Mouse (Mus musculus): ENCODE data around the gene Cep83. TPM values are rescaled to one million over a fixed set of nuclear protein-coding genes. Genes with fewer than 3 reads are reported as not detected.

Gene Cep83
- total and polyA plus RNA-seq, 3 experiments: 5.3 to 21.2 (median 18.8) TPM

- Histone ChIP-seq H3K4me1 (ENCODE audit: control insufficient read depth, insufficient read depth, low read length) (no peaks in the 10 kb centered on the region), H3K4me3 (no peak overlapping the region), H3K79me2 (replicated peaks; ENCODE audit: control insufficient read depth, insufficient read depth, low read length) (no peaks in the 10 kb centered on the region), H3K36me3 (ENCODE audit: control insufficient read depth, insufficient read depth, low read length) (no peaks in the 10 kb centered on the region), H3K27me3 (ENCODE audit: control insufficient read depth, insufficient read depth, low read length) (no peaks in the 10 kb centered on the region), H3K27ac (no peak overlapping the region), H3K9ac (ENCODE audit: low read depth, low read length) (no peak overlapping the region)
- WGBS: 70% methylated on average over 11 of the region's 11 CpGs
- DNase-seq: no peak
- TF ChIP-seq POLR2A (IDR thresholded peaks at IDR 0.05; ENCODE audit: insufficient read depth, low read depth, low read length): no peak
- no peak for TF ChIP-seq CTCF (IDR thresholded peaks at IDR 0.05)
- intact Hi-C loops (cut with DNase I): loop anchor here (10.0 kb wide), 1 partner anchor 121 kb away; the partner anchor contains the start of gene Plxnc1
Observed at GRCm38 (mm10) chr10:94823971-94824760, 135.7 kb downstream of the Cep83 start.

GRCm38 (mm10) chr10:94825951-94826350, 137.5 kb downstream of the Cep83 start:
- intact Hi-C loops (cut with DNase I): loop anchor here (10.0 kb wide), 1 partner anchor 119 kb away; the partner anchor contains the start of gene Plxnc1
- Histone ChIP-seq H3K27ac (no peak overlapping the region), H3K9ac (ENCODE audit: low read depth, low read length) (no peak overlapping the region), H3K4me3 (no peak overlapping the region), H3K4me1 (ENCODE audit: control insufficient read depth, insufficient read depth, low read length) (no peaks in the 10 kb centered on the region), H3K27me3 (ENCODE audit: control insufficient read depth, insufficient read depth, low read length) (no peaks in the 10 kb centered on the region), H3K36me3 (ENCODE audit: control insufficient read depth, insufficient read depth, low read length) (no peaks in the 10 kb centered on the region), H3K79me2 (replicated peaks; ENCODE audit: control insufficient read depth, insufficient read depth, low read length) (no peaks in the 10 kb centered on the region)
- 89% methylated on average over 2 of the region's 2 CpGs for WGBS
- no peak for TF ChIP-seq EP300 (IDR thresholded peaks at IDR 0.05; ENCODE audit: insufficient read depth, low read depth, low read length)
- TF ChIP-seq POLR2A (IDR thresholded peaks at IDR 0.05; ENCODE audit: insufficient read depth, low read depth, low read length): no peak
- no peak for TF ChIP-seq CTCF (IDR thresholded peaks at IDR 0.05)
- DNase-seq: no peak

GRCm38 (mm10) chr10:94826436-94826835, 138.0 kb downstream of the Cep83 start:
- Histone ChIP-seq H3K4me1 (ENCODE audit: control insufficient read depth, insufficient read depth, low read length) (no peaks in the 10 kb centered on the region), H3K36me3 (ENCODE audit: control insufficient read depth, insufficient read depth, low read length) (no peaks in the 10 kb centered on the region), H3K4me3 (no peak overlapping the region), H3K27me3 (ENCODE audit: control insufficient read depth, insufficient read depth, low read length) (no peaks in the 10 kb centered on the region), H3K79me2 (replicated peaks; ENCODE audit: control insufficient read depth, insufficient read depth, low read length) (no peaks in the 10 kb centered on the region), H3K27ac (no peak overlapping the region), H3K9ac (ENCODE audit: low read depth, low read length) (no peak overlapping the region)
- TF ChIP-seq CTCF (IDR thresholded peaks at IDR 0.05) (no peak), EP300 (IDR thresholded peaks at IDR 0.05; ENCODE audit: insufficient read depth, low read depth, low read length) (no peak), POLR2A (IDR thresholded peaks at IDR 0.05; ENCODE audit: insufficient read depth, low read depth, low read length) (no peak)
- WGBS: 82% methylated on average over 12 of the region's 12 CpGs
- no peak for DNase-seq
- intact Hi-C loops (cut with DNase I): loop anchor here (10.0 kb wide), 1 partner anchor 118 kb away; the partner anchor contains the start of gene Plxnc1

- H3K9ac ChIP-seq (ENCODE audit: low read depth, low read length): no peak overlapping the region
- H3K36me3 ChIP-seq (ENCODE audit: control insufficient read depth, insufficient read depth, low read length): no peaks in the 10 kb centered on the region
- no peaks in the 10 kb centered on the region for H3K4me1 ChIP-seq (ENCODE audit: control insufficient read depth, insufficient read depth, low read length)
- H3K79me2 ChIP-seq (replicated peaks; ENCODE audit: control insufficient read depth, insufficient read depth, low read length): no peaks in the 10 kb centered on the region
- TF ChIP-seq CTCF (IDR thresholded peaks at IDR 0.05): no peak
- TF ChIP-seq POLR2A (IDR thresholded peaks at IDR 0.05; ENCODE audit: insufficient read depth, low read depth, low read length): no peak
- TF ChIP-seq EP300 (IDR thresholded peaks at IDR 0.05; ENCODE audit: insufficient read depth, low read depth, low read length): no peak
- intact Hi-C loops (cut with DNase I): loop anchor here (10.0 kb wide), 1 partner anchor 117 kb away; the partner anchor contains the start of gene Plxnc1
- DNase-seq: no peak
- no peak overlapping the region for H3K27ac ChIP-seq
- 87% methylated on average over 10 of the region's 10 CpGs for WGBS
- H3K4me3 ChIP-seq: no peak overlapping the region
- no peaks in the 10 kb centered on the region for H3K27me3 ChIP-seq (ENCODE audit: control insufficient read depth, insufficient read depth, low read length)
Observed at GRCm38 (mm10) chr10:94827325-94827724, 138.9 kb downstream of the Cep83 start.

GRCm38 (mm10) chr10:94827890-94828733, 139.7 kb downstream of the Cep83 start:
- Histone ChIP-seq H3K79me2 (replicated peaks; ENCODE audit: control insufficient read depth, insufficient read depth, low read length) (no peaks in the 10 kb centered on the region), H3K4me1 (ENCODE audit: control insufficient read depth, insufficient read depth, low read length) (no peaks in the 10 kb centered on the region), H3K27ac (no peak overlapping the region), H3K9ac (ENCODE audit: low read depth, low read length) (no peak overlapping the region), H3K4me3 (no peak overlapping the region), H3K36me3 (ENCODE audit: control insufficient read depth, insufficient read depth, low read length) (no peaks in the 10 kb centered on the region), H3K27me3 (ENCODE audit: control insufficient read depth, insufficient read depth, low read length) (no peaks in the 10 kb centered on the region)
- DNase-seq: peak in 1 of 2 experiments; percentile 47
- WGBS: 84% methylated on average over 14 of the region's 14 CpGs
- TF ChIP-seq POLR2A (IDR thresholded peaks at IDR 0.05; ENCODE audit: insufficient read depth, low read depth, low read length) (no peak), CTCF (IDR thresholded peaks at IDR 0.05) (no peak), EP300 (IDR thresholded peaks at IDR 0.05; ENCODE audit: insufficient read depth, low read depth, low read length) (no peak)
- intact Hi-C loops (cut with DNase I): loop anchor here (10.0 kb wide), 1 partner anchor 117 kb away; the partner anchor contains the start of gene Plxnc1

All from heart, adult 2 months (tissue).